Mouse (Mus musculus) regulatory T cell (primary cell): ENCODE measurements at regions not wholly inside any gene's neighbourhood (a gene's known extent, or its start where the extent isn't known, plus 50 kb on each side); places are given as distances from the start of the nearest gene placed in this dataset.

Experiments used
- in situ Hi-C: fragments of 300-600 bp; cut with MboI, MseI; formaldehyde crosslinking; loops from one replicate; pipeline ENCODE4 v1.15.1; 2025; ENCODE audit warnings: high pct_unique_total_duplicates

DNA sequence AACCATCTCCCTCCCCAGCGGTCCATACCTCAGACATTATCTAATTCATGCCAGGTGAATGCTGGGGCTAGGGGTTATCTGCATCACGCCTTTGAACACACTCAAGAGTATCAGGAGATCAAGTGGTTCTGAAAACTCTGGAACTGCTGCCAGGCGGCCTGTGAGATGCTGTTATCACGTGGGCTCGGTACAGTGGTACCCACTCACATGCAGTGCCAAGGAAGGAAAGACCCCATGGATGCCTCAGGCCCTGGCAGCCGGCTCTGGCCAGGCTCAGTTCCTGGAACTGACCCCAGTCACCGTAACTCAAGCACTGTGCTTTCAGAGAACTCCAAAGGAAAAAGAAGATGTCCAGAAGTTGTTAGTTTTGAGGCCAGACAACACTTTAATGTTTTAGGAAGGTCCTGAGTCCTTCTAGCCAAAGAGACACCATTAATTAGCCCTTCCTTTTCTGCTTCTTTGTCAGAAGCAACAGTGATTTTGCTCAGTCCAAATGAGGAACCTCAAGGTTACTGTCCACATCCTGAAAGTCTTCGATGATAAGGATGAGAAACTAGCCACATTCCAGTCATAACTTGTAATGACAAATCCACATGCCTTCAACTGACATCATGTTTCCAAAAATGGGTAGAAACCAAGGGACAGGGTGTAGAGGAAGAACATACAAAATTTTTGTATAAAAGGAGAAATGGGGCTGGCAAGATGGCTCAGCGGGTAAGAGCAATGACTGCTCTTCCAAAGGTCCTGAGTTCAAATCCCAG lies 126.1 kb downstream of the Zbtb18 start:
- in situ Hi-C loops, result no loop called here

DNA sequence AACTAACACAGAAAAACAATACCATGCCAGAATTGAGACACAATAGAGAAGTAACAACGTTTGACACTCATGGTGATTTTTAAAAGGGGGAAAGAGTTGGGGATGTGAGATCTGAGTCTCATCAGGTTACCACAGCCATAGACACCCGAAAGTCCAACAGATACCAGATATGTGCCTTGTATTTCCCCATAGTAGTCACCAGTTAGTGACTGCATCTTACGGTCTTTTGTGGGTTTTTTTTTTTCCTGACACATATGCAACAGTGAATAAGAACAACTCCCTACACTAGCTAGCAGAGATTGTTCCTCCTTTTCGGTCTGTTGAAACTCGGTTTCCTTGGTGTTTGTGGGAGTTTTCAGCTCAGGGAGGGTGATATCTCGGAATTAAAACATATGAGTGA lies 127.4 kb downstream of the Zbtb18 start:
- in situ Hi-C loops, result no loop called here

- in situ Hi-C loops, result no loop called here
These were observed 131.0 kb downstream of the Zbtb18 start for GRCm38 (mm10) chr1:177573017-177573725.

- in situ Hi-C loops, result no loop called here
These were observed 131.6 kb downstream of the Zbtb18 start for GRCm38 (mm10) chr1:177573781-177574180.

DNA sequence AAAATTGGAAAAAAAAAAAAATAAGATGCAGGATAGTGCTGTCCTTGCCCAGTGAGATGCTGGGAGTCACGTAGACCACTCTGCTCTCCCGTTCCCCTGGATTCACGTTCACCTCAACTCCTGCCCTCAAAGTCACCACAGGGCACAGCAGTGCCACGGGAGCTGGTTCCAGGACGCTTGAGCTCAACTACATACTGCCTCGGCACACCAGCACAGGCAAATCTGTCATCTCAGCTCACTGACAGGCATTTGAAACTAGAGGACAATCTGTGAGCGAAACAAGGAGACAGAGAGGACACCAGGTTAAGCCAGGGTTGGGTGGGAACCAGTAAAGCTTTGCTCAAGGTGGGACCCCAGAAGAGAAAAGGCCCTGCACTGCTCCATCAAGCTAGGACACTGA lies 132.2 kb downstream of the Zbtb18 start:
- in situ Hi-C loops, result no loop called here

DNA sequence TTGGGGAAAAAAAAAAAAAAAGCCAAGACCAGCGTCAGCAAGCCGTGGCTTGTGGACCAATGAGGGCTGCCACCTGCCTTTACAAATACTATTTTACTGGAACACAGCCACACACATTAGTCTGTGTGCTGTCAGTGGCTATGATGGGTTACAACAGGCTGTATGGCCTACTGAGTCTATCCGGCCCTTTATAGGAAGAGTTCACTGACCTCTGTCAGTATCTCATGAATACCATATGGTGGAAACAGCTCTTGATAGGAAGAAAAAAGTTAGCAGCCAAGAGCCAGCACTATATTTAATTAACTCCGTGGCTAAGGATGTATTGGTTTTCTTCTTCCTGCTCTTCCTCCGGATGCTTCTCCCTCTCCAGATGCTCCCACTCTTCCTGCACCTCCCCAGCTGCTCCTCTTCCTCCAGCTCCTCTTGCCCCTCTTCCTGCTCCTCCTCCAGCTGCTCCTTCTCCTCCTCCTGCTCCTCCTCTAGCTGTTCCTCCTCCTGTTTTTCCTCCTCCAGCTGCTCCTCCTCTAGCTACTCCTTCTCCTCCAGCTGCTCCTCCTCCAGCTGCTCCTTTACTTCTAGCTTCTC lies 142.2 kb downstream of the Zbtb18 start:
- in situ Hi-C loops, result no loop called here

GRCm38 (mm10) chr1:177585320-177585719 lies 143.2 kb downstream of the Zbtb18 start:
- in situ Hi-C loops, result no loop called here

GRCm38 (mm10) chr1:177589034-177589433 lies 140.6 kb upstream of the 1700016C15Rik start:
- in situ Hi-C loops, result no loop called here

- in situ Hi-C loops, result no loop called here
These were observed 140.0 kb upstream of the 1700016C15Rik start for GRCm38 (mm10) chr1:177589656-177590055.

GRCm38 (mm10) chr1:177591742-177592141 lies 137.9 kb upstream of the 1700016C15Rik start:
- in situ Hi-C loops, result no loop called here

- in situ Hi-C loops, result no loop called here
These were observed 137.3 kb upstream of the 1700016C15Rik start for GRCm38 (mm10) chr1:177592337-177592736.

- in situ Hi-C loops, result no loop called here
These were observed 135.3 kb upstream of the 1700016C15Rik start for GRCm38 (mm10) chr1:177594341-177594740.

DNA sequence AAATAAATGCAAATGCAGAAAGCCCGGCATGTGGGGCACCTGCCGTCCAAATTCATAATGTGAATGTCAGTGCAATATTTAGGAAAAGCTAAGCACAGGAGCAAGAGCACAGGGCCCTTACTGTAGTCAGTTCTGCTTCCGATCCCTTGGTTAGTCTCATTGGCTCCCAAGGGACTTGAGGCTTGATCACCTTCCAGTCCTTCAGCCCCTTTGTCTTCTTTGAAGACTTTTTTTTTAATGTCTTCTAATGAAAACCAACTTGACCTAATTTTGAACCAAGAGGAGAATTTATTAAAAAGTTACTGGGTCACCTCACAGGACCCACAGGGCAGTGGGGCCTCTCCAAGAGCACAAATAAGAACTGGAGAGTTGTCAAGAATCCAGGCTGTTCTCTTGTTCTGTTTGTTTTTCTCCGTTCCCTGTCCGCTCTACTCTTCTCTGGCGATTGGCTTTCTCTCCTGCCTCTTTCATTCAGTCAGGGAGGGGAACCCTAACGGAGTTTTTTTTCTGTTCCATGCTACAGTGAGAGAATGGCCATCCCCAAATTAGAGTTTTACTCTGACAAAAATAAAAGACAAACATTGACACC lies 134.2 kb upstream of the 1700016C15Rik start:
- in situ Hi-C loops, result no loop called here

- in situ Hi-C loops, result no loop called here
These were observed 132.6 kb upstream of the 1700016C15Rik start for GRCm38 (mm10) chr1:177597036-177597435.

DNA sequence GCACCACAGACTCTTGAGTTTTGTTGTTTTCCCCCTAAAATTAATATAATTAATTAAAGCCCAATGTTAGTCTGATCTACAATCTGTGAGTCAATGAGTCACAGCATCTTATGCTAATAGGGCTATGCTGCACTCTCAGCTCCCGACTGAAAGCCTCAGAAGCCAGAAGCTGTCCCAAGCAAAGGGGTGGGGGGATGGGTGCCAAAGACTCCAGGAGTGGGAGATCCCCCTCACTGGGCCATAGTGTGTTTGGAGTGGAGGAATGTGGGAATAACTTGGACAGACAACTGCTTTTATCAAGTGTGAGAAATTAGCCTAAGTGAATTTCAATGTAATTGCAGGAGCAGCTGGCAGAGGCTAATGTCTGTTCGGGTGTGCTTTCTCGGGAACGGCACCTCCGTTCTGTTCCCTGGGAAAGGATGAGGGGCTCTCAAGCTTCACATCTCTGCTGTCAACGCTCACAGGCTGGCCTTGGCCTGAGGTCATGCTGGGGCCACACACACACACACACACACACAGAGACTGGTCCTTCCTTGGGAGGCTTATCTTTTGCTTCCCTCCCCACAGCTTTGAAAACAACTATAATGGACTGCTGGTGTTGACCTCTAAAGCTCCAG lies 124.2 kb upstream of the 1700016C15Rik start:
- in situ Hi-C loops, result no loop called here

GRCm38 (mm10) chr1:177607565-177607964 lies 122.0 kb upstream of the 1700016C15Rik start:
- in situ Hi-C loops, result no loop called here

GRCm38 (mm10) chr1:177608551-177609020 lies 121.0 kb upstream of the 1700016C15Rik start:
- in situ Hi-C loops, result no loop called here

DNA sequence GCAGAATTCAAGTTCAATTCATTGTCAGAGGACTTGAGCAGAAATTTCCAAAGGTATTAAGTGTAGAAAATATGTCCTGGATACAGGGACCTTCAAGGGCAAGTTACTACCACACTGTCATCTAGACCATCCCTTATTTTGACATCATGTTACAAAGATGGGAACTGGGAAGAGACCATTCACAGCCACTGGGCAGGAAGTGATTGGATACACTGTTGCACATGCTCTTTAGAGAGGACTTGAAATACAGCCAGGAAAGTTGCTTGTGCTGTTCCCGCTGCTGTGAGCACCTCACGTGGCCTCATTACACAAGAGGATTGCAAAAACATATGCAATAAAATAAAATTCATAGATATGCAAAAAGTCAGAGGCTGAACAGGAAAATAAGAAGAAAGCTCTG lies 120.4 kb upstream of the 1700016C15Rik start:
- in situ Hi-C loops, result no loop called here

GRCm38 (mm10) chr1:177609683-177610082 lies 119.9 kb upstream of the 1700016C15Rik start:
- in situ Hi-C loops, result no loop called here

DNA sequence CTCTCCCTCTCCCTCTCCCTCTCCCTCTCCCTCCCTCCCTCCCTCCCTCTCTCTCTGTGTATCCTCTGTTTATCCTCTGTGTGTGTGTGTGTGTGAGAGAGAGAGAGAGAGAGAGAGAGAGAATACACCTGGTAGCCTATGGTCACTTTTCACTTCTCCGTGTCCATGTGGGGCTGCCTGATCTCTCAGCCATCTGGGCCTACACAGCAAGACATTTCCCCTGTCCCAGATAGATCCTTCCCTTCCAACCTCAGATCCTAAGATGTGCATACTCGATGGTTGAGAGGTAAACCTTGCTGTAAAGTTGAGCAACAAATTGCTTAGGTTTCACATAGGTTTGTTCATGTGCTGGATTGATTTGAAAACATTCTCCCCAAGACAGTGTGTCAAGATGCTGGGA lies 119.5 kb upstream of the 1700016C15Rik start:
- in situ Hi-C loops, result no loop called here

- in situ Hi-C loops, result no loop called here
These were observed 117.1 kb upstream of the 1700016C15Rik start for GRCm38 (mm10) chr1:177612546-177612945.

- in situ Hi-C loops, result no loop called here
These were observed 114.0 kb upstream of the 1700016C15Rik start for GRCm38 (mm10) chr1:177615609-177616008.
